Mouse (Mus musculus): ENCODE data around the gene Fgfr2. TPM values are rescaled to one million over a fixed set of nuclear protein-coding genes. Genes with fewer than 3 reads are reported as not detected.
"Not testable (repeated sequence)": the region's sequence is repeated elsewhere in the genome, so short reads cannot be mapped to it uniquely, and the experiment has no call there.

The Fgfr2 gene
- polyA plus RNA-seq, 1 experiment from 2014 or later = 17.2 TPM

GRCm38 (mm10) chr7:131417605-131418004 is 1705.5 kb downstream of the Fgfr2 start:
- no peaks in the 10 kb centered on the region for H3K9me3 ChIP-seq (replicated peaks)
- no peaks in the 10 kb centered on the region for H3K27me3 ChIP-seq

GRCm38 (mm10) chr7:131416742-131417141 is 1706.4 kb downstream of the Fgfr2 start:
- not testable (repeated sequence) for H3K9me3 ChIP-seq (replicated peaks); ATAC-seq (replicated peaks; ENCODE audit: insufficient number of reproducible peaks, insufficient read depth, low FRiP score, low read depth); H3K4me3 ChIP-seq

More at GRCm38 (mm10) chr7:131417605-131418004, 1705.5 kb downstream of the Fgfr2 start:
- no peak for ATAC-seq (replicated peaks; ENCODE audit: insufficient number of reproducible peaks, insufficient read depth, low FRiP score, low read depth)
- Histone ChIP-seq H3K4me2 (no peak overlapping the region), H3K27ac (no peak overlapping the region), H3K9ac (no peak overlapping the region), H3K4me1 (replicated peaks) (no peaks in the 10 kb centered on the region; the same call in 1 of the 2 replicates), H3K4me3 (no peak overlapping the region), H3K36me3 (no peaks in the 10 kb centered on the region)

GRCm38 (mm10) chr7:131411941-131412270 is 1711.2 kb downstream of the Fgfr2 start:
- Histone ChIP-seq H3K27me3 (no peaks in the 10 kb centered on the region), H3K4me3 (no peak overlapping the region), H3K9me3 (replicated peaks) (no peaks in the 10 kb centered on the region), H3K4me2 (peak overlapping the region; percentile 21; the same call in 1 of the 2 replicates), H3K36me3 (no peaks in the 10 kb centered on the region), H3K9ac (no peak overlapping the region), H3K4me1 (replicated peaks) (peaks cover 18% of the 10 kb centered on the region), H3K27ac (no peak overlapping the region)
- WGBS = 49% methylated on average over 2 of the region's 2 CpGs
- no peak for ATAC-seq (replicated peaks; ENCODE audit: insufficient number of reproducible peaks, insufficient read depth, low FRiP score, low read depth)

More at GRCm38 (mm10) chr7:131416742-131417141, 1706.4 kb downstream of the Fgfr2 start:
- H3K4me2 ChIP-seq; H3K9ac ChIP-seq; H3K4me1 ChIP-seq (replicated peaks); H3K27me3 ChIP-seq; H3K27ac ChIP-seq; H3K36me3 ChIP-seq: not testable (repeated sequence)

GRCm38 (mm10) chr7:131411221-131411940 is 1711.8 kb downstream of the Fgfr2 start:
- peak overlapping the region; percentile 80 for H3K27ac ChIP-seq

GRCm38 (mm10) chr7:131410416-131411058 is 1712.6 kb downstream of the Fgfr2 start, which contains the start of the genes Ikzf5 and Acadsb:
Gene Ikzf5 (minus strand): TSS chr7:131410521.
Gene Acadsb (plus strand): TSS chr7:131410601.
- H3K4me2 ChIP-seq = peak within 1 kb of the TSS; percentile 68
- peak; percentile 98 for ATAC-seq (replicated peaks; ENCODE audit: insufficient number of reproducible peaks, insufficient read depth, low FRiP score, low read depth)
- H3K4me1 ChIP-seq (replicated peaks) = peaks cover 18% of the 10 kb centered on the region
- H3K9ac ChIP-seq = peak within 1 kb of the TSS; percentile 93
- no peaks in the 10 kb centered on the region for H3K9me3 ChIP-seq (replicated peaks)
- no peaks in the 10 kb centered on the region for H3K27me3 ChIP-seq
- peak within 1 kb of the TSS; percentile 80 for H3K27ac ChIP-seq
- no peaks in the 10 kb centered on the region for H3K36me3 ChIP-seq
- peak within 1 kb of the TSS; percentile 91 for H3K4me3 ChIP-seq
- under 1% methylated on average over 42 of the region's 42 CpGs for WGBS

More at GRCm38 (mm10) chr7:131411221-131411940, 1711.8 kb downstream of the Fgfr2 start:
- Histone ChIP-seq H3K36me3 (no peaks in the 10 kb centered on the region), H3K9me3 (replicated peaks) (no peaks in the 10 kb centered on the region), H3K4me2 (peak overlapping the region; percentile 68), H3K4me1 (replicated peaks) (peaks cover 18% of the 10 kb centered on the region), H3K4me3 (peak overlapping the region; percentile 91), H3K9ac (peak overlapping the region; percentile 93), H3K27me3 (no peaks in the 10 kb centered on the region)
- ATAC-seq (replicated peaks; ENCODE audit: insufficient number of reproducible peaks, insufficient read depth, low FRiP score, low read depth) = no peak
- WGBS = 33% methylated on average over 10 of the region's 10 CpGs

GRCm38 (mm10) chr7:131409988-131410385 is 1713.2 kb downstream of the Fgfr2 start:
- 0% methylated on average over 38 of the region's 38 CpGs for WGBS
- H3K4me2 ChIP-seq = peak overlapping the region; percentile 68
- H3K4me1 ChIP-seq (replicated peaks) = peaks cover 18% of the 10 kb centered on the region
- no peaks in the 10 kb centered on the region for H3K27me3 ChIP-seq
- H3K4me3 ChIP-seq = peak overlapping the region; percentile 91
- no peaks in the 10 kb centered on the region for H3K9me3 ChIP-seq (replicated peaks)
- peak overlapping the region; percentile 93 for H3K9ac ChIP-seq
- peak overlapping the region; percentile 70 for H3K27ac ChIP-seq
- no peaks in the 10 kb centered on the region for H3K36me3 ChIP-seq
- peak; percentile 50 for ATAC-seq (replicated peaks; ENCODE audit: insufficient number of reproducible peaks, insufficient read depth, low FRiP score, low read depth)

GRCm38 (mm10) chr7:131409321-131409987 is 1713.7 kb downstream of the Fgfr2 start:
- H3K4me2 ChIP-seq = peak overlapping the region; percentile 68
- no peaks in the 10 kb centered on the region for H3K27me3 ChIP-seq
- no peak for ATAC-seq (replicated peaks; ENCODE audit: insufficient number of reproducible peaks, insufficient read depth, low FRiP score, low read depth)
- H3K27ac ChIP-seq = no peak overlapping the region
- no peaks in the 10 kb centered on the region for H3K9me3 ChIP-seq (replicated peaks)
- H3K9ac ChIP-seq = peak overlapping the region; percentile 93
- H3K4me1 ChIP-seq (replicated peaks) = peaks cover 18% of the 10 kb centered on the region
- H3K36me3 ChIP-seq = no peaks in the 10 kb centered on the region
- 8% methylated on average over 16 of the region's 16 CpGs for WGBS
- H3K4me3 ChIP-seq = peak overlapping the region; percentile 91

- peaks cover 23% of the 10 kb centered on the region for H3K36me3 ChIP-seq
- not testable (repeated sequence) for H3K9me3 ChIP-seq (replicated peaks); H3K4me1 ChIP-seq (replicated peaks); H3K4me2 ChIP-seq; H3K9ac ChIP-seq; H3K27me3 ChIP-seq; H3K27ac ChIP-seq; ATAC-seq (replicated peaks; ENCODE audit: insufficient number of reproducible peaks, insufficient read depth, low FRiP score, low read depth); H3K4me3 ChIP-seq
- 82% methylated on average over 7 of the region's 7 CpGs for WGBS
Measured at GRCm38 (mm10) chr7:131391761-131392160, 1731.4 kb downstream of the Fgfr2 start.

GRCm38 (mm10) chr7:131371880-131372651 is 1751.1 kb downstream of the Fgfr2 start:
- peak overlapping the region; percentile 66 for H3K4me3 ChIP-seq
- H3K4me2 ChIP-seq = peak overlapping the region; percentile 65
- H3K27ac ChIP-seq = peak overlapping the region; percentile 98
- H3K9ac ChIP-seq = peak overlapping the region; percentile 84
- WGBS = 61% methylated on average over 9 of the region's 9 CpGs
- H3K27me3 ChIP-seq = no peaks in the 10 kb centered on the region
- no peak for ATAC-seq (replicated peaks; ENCODE audit: insufficient number of reproducible peaks, insufficient read depth, low FRiP score, low read depth)
- no peaks in the 10 kb centered on the region for H3K9me3 ChIP-seq (replicated peaks)
- H3K4me1 ChIP-seq (replicated peaks) = peaks cover 11% of the 10 kb centered on the region
- peaks cover 10% of the 10 kb centered on the region for H3K36me3 ChIP-seq

- peak overlapping the region; percentile 66 for H3K4me3 ChIP-seq
- 4% methylated on average over 9 of the region's 9 CpGs for WGBS
- peak overlapping the region; percentile 65 for H3K4me2 ChIP-seq
- peak overlapping the region; percentile 84 for H3K9ac ChIP-seq
- H3K36me3 ChIP-seq = peaks cover 10% of the 10 kb centered on the region
- peaks cover 11% of the 10 kb centered on the region for H3K4me1 ChIP-seq (replicated peaks)
- no peak for ATAC-seq (replicated peaks; ENCODE audit: insufficient number of reproducible peaks, insufficient read depth, low FRiP score, low read depth)
- no peaks in the 10 kb centered on the region for H3K27me3 ChIP-seq
- H3K9me3 ChIP-seq (replicated peaks) = no peaks in the 10 kb centered on the region
- peak overlapping the region; percentile 98 for H3K27ac ChIP-seq
Measured at GRCm38 (mm10) chr7:131371470-131371860, 1751.7 kb downstream of the Fgfr2 start.
